Mouse (Mus musculus): ENCODE measurements at regions not wholly inside any gene's neighbourhood (a gene's known extent, or its start where the extent isn't known, plus 50 kb on each side); places are given as distances from the start of the nearest gene placed in this dataset.

- ATAC-seq (ENCODE audit: low FRiP score, low read depth) = no peak
Observed at GRCm38 (mm10) chr3:7166596-7166995, 546.4 kb upstream of the 1700008P02Rik start.

DNA sequence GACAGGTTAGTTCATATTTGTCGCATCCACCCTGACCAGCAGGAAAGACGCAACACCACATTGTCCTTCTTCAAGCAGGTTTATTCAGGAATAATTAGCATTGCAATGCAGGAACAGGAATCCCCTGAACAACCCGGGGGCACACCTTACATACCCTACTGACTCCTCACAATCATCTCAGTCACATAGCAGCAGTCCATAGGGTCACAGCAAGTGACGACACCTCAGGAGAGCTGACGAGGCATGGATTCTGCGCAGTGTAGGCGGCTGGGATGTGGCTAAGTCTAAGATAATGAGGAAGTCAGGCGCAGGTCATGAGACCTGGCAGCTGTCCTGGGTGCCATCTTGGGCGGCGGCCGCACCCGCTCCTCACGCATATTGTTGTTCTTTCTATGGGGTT is 518.8 kb upstream of the 1700008P02Rik start:
- Histone ChIP-seq H3K4me3 (replicated peaks; ENCODE audit: low read length) (no peak overlapping the region), H3K27ac (replicated peaks; ENCODE audit: low read depth, low read length) (no peak overlapping the region), H3K9me3 (ENCODE audit: control insufficient read depth, low read length) (no peaks in the 10 kb centered on the region), H3K36me3 (ENCODE audit: control insufficient read depth, insufficient read depth, low read length) (no peaks in the 10 kb centered on the region), H3K9ac (ENCODE audit: low read depth, low read length, severe bottlenecking) (no peak overlapping the region), H3K4me2 (replicated peaks; ENCODE audit: low read depth, low read length, severe bottlenecking) (no peak overlapping the region), H3K4me1 (ENCODE audit: control insufficient read depth, insufficient read depth, low read length) (no peaks in the 10 kb centered on the region), H3K27me3 (ENCODE audit: control insufficient read depth, insufficient read depth, low read length) (no peaks in the 10 kb centered on the region)
- WGBS = 92% methylated on average over 13 of the region's 13 CpGs
- DNase-seq (ENCODE audit: low spot score) = no peak
- ATAC-seq (ENCODE audit: low FRiP score, low read depth) = no peak
- TF ChIP-seq POLR2A (IDR thresholded peaks at IDR 0.05; ENCODE audit: borderline replicate concordance, extremely low read depth, insufficient read depth, insufficient read length) = no peak

More at GRCm38 (mm10) chr3:7166596-7166995, 546.4 kb upstream of the 1700008P02Rik start:
- Histone ChIP-seq H3K9ac (ENCODE audit: low read depth, low read length, severe bottlenecking) (no peak overlapping the region), H3K4me1 (ENCODE audit: control insufficient read depth, insufficient read depth, low read length) (no peaks in the 10 kb centered on the region), H3K4me3 (replicated peaks; ENCODE audit: low read length) (no peak overlapping the region), H3K36me3 (ENCODE audit: control insufficient read depth, insufficient read depth, low read length) (no peaks in the 10 kb centered on the region), H3K9me3 (ENCODE audit: control insufficient read depth, low read length) (no peaks in the 10 kb centered on the region), H3K4me2 (replicated peaks; ENCODE audit: low read depth, low read length, severe bottlenecking) (no peak overlapping the region), H3K27me3 (ENCODE audit: control insufficient read depth, insufficient read depth, low read length) (no peaks in the 10 kb centered on the region), H3K27ac (replicated peaks; ENCODE audit: low read depth, low read length) (no peak overlapping the region)
- DNase-seq (ENCODE audit: low spot score) = no peak
- TF ChIP-seq POLR2A (IDR thresholded peaks at IDR 0.05; ENCODE audit: borderline replicate concordance, extremely low read depth, insufficient read depth, insufficient read length) = no peak
- WGBS = 69% methylated on average over 3 of the region's 3 CpGs

- WGBS = 65% methylated on average over 1 of the region's 1 CpGs
- Histone ChIP-seq H3K4me2 (replicated peaks; ENCODE audit: low read depth, low read length, severe bottlenecking) (no peak overlapping the region), H3K9me3 (ENCODE audit: control insufficient read depth, low read length) (no peaks in the 10 kb centered on the region), H3K36me3 (ENCODE audit: control insufficient read depth, insufficient read depth, low read length) (no peaks in the 10 kb centered on the region), H3K9ac (ENCODE audit: low read depth, low read length, severe bottlenecking) (no peak overlapping the region), H3K27ac (replicated peaks; ENCODE audit: low read depth, low read length) (no peak overlapping the region), H3K27me3 (ENCODE audit: control insufficient read depth, insufficient read depth, low read length) (no peaks in the 10 kb centered on the region), H3K4me1 (ENCODE audit: control insufficient read depth, insufficient read depth, low read length) (no peaks in the 10 kb centered on the region), H3K4me3 (replicated peaks; ENCODE audit: low read length) (no peak overlapping the region)
- DNase-seq (ENCODE audit: low spot score) = no peak
- no peak for ATAC-seq (ENCODE audit: low FRiP score, low read depth)
- no peak for TF ChIP-seq POLR2A (IDR thresholded peaks at IDR 0.05; ENCODE audit: borderline replicate concordance, extremely low read depth, insufficient read depth, insufficient read length)
Observed at GRCm38 (mm10) chr3:7134714-7135113, 514.5 kb upstream of the 1700008P02Rik start.
